Mouse (Mus musculus) stomach, postnatal 0 days (tissue): Measurements from ENCODE around the gene Lrrc43. TPM values are rescaled to one million over a fixed set of nuclear protein-coding genes. Genes with fewer than 3 reads are reported as not detected.

ENCODE experiments used
- ATAC-seq: fragments of 200-750 bp; cut with Nextera tagmentation; 2 replicates; pipeline ENCODE4 v1.8.0; 2017; ENCODE audit not compliant: low FRiP score, low TSS enrichment
- DNase-seq: peaks from one replicate; pipeline ENCODE4 v3.0.0-alpha.2; 2016; ENCODE audit warnings: low spot score
- H3K27ac ChIP-seq: fragments of 300-500 bp; sonication (generic); replicated peaks from 2 replicates; pipeline ENCODE4 v1.5.1; 2014; ENCODE audit warnings: mild to moderate bottlenecking, control low read depth
- H3K27me3 ChIP-seq: fragments of 300-500 bp; sonication (generic); 2 replicates; pipeline ENCODE4 v1.6.1; 2014; ENCODE audit warnings: low read length; ENCODE audit not compliant: control insufficient read depth, insufficient read depth
- H3K36me3 ChIP-seq: fragments of 300-500 bp; sonication (generic); 2 replicates; pipeline ENCODE4 v1.6.1; 2014; ENCODE audit warnings: low read length, mixed read lengths; ENCODE audit not compliant: control insufficient read depth, insufficient read depth
- H3K4me1 ChIP-seq: fragments of 300-500 bp; sonication (generic); replicated peaks from 2 replicates; pipeline ENCODE4 v1.6.1; 2014; ENCODE audit warnings: antibody characterized with exemption; ENCODE audit not compliant: control insufficient read depth, insufficient read depth
- H3K4me2 ChIP-seq: fragments of 300-500 bp; sonication (generic); replicated peaks from 2 replicates; pipeline ENCODE4 v1.6.1; 2014; ENCODE audit warnings: low read depth, mild to moderate bottlenecking, control low read depth, moderate library complexity
- H3K4me3 ChIP-seq: fragments of 300-500 bp; sonication (generic); 2 replicates; pipeline ENCODE4 v1.5.1; 2014; ENCODE audit warnings: low read depth, low read length, control low read depth
- H3K9ac ChIP-seq: fragments of 300-500 bp; sonication (generic); 2 replicates; pipeline ENCODE4 v1.6.1; 2014; ENCODE audit warnings: mild to moderate bottlenecking, low read length, control low read depth, mixed read lengths
- H3K9me3 ChIP-seq: fragments of 300-500 bp; sonication (generic); 2 replicates; pipeline ENCODE4 v1.6.1; 2016; ENCODE audit warnings: low read length; ENCODE audit not compliant: control insufficient read depth
- CTCF ChIP-seq: IDR thresholded peaks from 2 replicates; pipeline ENCODE4 v1.5.1; 2016; ENCODE audit warnings: antibody characterized with exemption, low read depth, mild to moderate bottlenecking, moderate library complexity
- EP300 ChIP-seq: optimal IDR thresholded peaks from 2 replicates; pipeline ENCODE3; 2016; ENCODE audit warnings: antibody characterized with exemption
- WGBS: fragments of 180-500 bp; shearing (Covaris S2); extraction: QIAGEN DNeasy Blood & Tissue Kit; methylation state at CpG from one replicate; pipeline ENCODE4 v1.1.7; 2014; 5-methylcytosine and 5-hydroxymethylcytosine counted together
- polyA plus RNA-seq: library from polyadenylated mRNA; unstranded; fragments of >200 nt; fragmentation: Nextera tagmentation; extraction: Ambion mirVana; gene quantifications from 2 replicates; pipeline ENCODE4 v1.2.1, GENCODE M21; 2015

Gene Lrrc43
- polyA plus RNA-seq, 1 experiment from 2014 or later = not detected

GRCm38 (mm10) chr5:123521621-123522020 lies 32.5 kb downstream of the Lrrc43 start:
- no peak overlapping the region for H3K4me3 ChIP-seq
- no peak overlapping the region for H3K27ac ChIP-seq
- H3K9me3 ChIP-seq = no peaks in the 10 kb centered on the region
- TF ChIP-seq CTCF (no peak), EP300 (no peak)
- peaks cover 6% of the 10 kb centered on the region; the same call in 1 of the 2 replicates for H3K36me3 ChIP-seq
- WGBS = 92% methylated on average over 1 of the region's 1 CpGs
- no peak overlapping the region for H3K4me2 ChIP-seq
- H3K4me1 ChIP-seq = 0 out of 2 replicates have a peak, but pooled peaks cover 5% of the 10 kb centered on the region
- DNase-seq (no peak), ATAC-seq (no peak)
- no peaks in the 10 kb centered on the region for H3K27me3 ChIP-seq
- H3K9ac ChIP-seq = no peak overlapping the region

GRCm38 (mm10) chr5:123522166-123522565 lies 33.1 kb downstream of the Lrrc43 start:
- H3K9ac ChIP-seq = no peak overlapping the region
- H3K4me1 ChIP-seq = 0 out of 2 replicates have a peak, but pooled peaks cover 5% of the 10 kb centered on the region
- no peak overlapping the region for H3K27ac ChIP-seq
- H3K27me3 ChIP-seq = no peaks in the 10 kb centered on the region
- no peak overlapping the region for H3K4me3 ChIP-seq
- WGBS = 95% methylated on average over 1 of the region's 1 CpGs
- DNase-seq (no peak), ATAC-seq (no peak)
- TF ChIP-seq EP300 = no peak
- TF ChIP-seq CTCF = no peak
- no peak overlapping the region for H3K4me2 ChIP-seq
- peaks cover 6% of the 10 kb centered on the region; the same call in 1 of the 2 replicates for H3K36me3 ChIP-seq
- no peaks in the 10 kb centered on the region for H3K9me3 ChIP-seq

- Histone ChIP-seq H3K36me3 (0 out of 2 replicates have a peak, but pooled peaks cover under 1% of the 10 kb centered on the region), H3K9ac (peak within 1 kb of the TSS; percentile 80), H3K9me3 (no peaks in the 10 kb centered on the region), H3K27me3 (no peaks in the 10 kb centered on the region), H3K4me1 (0 out of 2 replicates have a peak, but pooled peaks cover 5% of the 10 kb centered on the region), H3K4me2 (peak within 1 kb of the TSS; percentile 99), H3K27ac (peak within 1 kb of the TSS; percentile 58), H3K4me3 (peak within 1 kb of the TSS; percentile 94)
- WGBS = under 1% methylated on average over 76 of the region's 82 CpGs
- DNase-seq = peak; percentile 99
- peak; percentile 98 for ATAC-seq
- TF ChIP-seq CTCF = peak; percentile 34; the same call in 1 of the 2 replicates
- no peak for TF ChIP-seq EP300
Measured at GRCm38 (mm10) chr5:123523692-123524392, 34.7 kb downstream of the Lrrc43 start, which contains the start of gene Diablo. Gene Diablo (minus strand): TSS chr5:123524176.

GRCm38 (mm10) chr5:123524393-123524750 lies 35.3 kb downstream of the Lrrc43 start:
- no peak overlapping the region for H3K9ac ChIP-seq
- no peaks in the 10 kb centered on the region for H3K27me3 ChIP-seq
- TF ChIP-seq CTCF (peak; percentile 43), EP300 (no peak)
- H3K36me3 ChIP-seq = 0 out of 2 replicates have a peak, but pooled peaks cover 3% of the 10 kb centered on the region
- peak overlapping the region; percentile 94 for H3K4me3 ChIP-seq
- no peak for DNase-seq
- peak overlapping the region; percentile 99 for H3K4me2 ChIP-seq
- 0 out of 2 replicates have a peak, but pooled peaks cover 5% of the 10 kb centered on the region for H3K4me1 ChIP-seq
- H3K27ac ChIP-seq = no peak overlapping the region
- H3K9me3 ChIP-seq = no peaks in the 10 kb centered on the region
- ATAC-seq = peak; percentile 95
- WGBS = 3% methylated on average over 23 of the region's 27 CpGs

GRCm38 (mm10) chr5:123525281-123525680 lies 36.2 kb downstream of the Lrrc43 start, which contains the start of gene Gm49027:
Gene Gm49027 (minus strand): TSS chr5:123525488.
- no peak within 1 kb of the TSS for H3K9ac ChIP-seq
- TF ChIP-seq CTCF (no peak), EP300 (no peak)
- WGBS = 86% methylated on average over 7 of the region's 7 CpGs
- DNase-seq (no peak), ATAC-seq (no peak)
- H3K4me2 ChIP-seq = peak within 1 kb of the TSS; percentile 99
- H3K9me3 ChIP-seq = no peaks in the 10 kb centered on the region
- 0 out of 2 replicates have a peak, but pooled peaks cover 5% of the 10 kb centered on the region for H3K4me1 ChIP-seq
- H3K36me3 ChIP-seq = 0 out of 2 replicates have a peak, but pooled peaks cover 6% of the 10 kb centered on the region
- no peak within 1 kb of the TSS for H3K27ac ChIP-seq
- no peaks in the 10 kb centered on the region for H3K27me3 ChIP-seq
- H3K4me3 ChIP-seq = peak within 1 kb of the TSS; percentile 94
